Mouse (Mus musculus) liver, embryonic 13.5 days (tissue): ENCODE results near the gene Tbc1d17. TPM values are rescaled to one million over a fixed set of nuclear protein-coding genes. Genes with fewer than 3 reads are reported as not detected.

Experiments used
- ATAC-seq: fragments of 200-750 bp; cut with Nextera tagmentation; 2 replicates; pipeline ENCODE4 v1.8.0; 2017; ENCODE audit warnings: low read depth, mild to moderate bottlenecking, moderate number of reproducible peaks, moderate library complexity
- DNase-seq: peaks from one replicate; pipeline ENCODE4 v3.0.0; 2022
- H3K27ac ChIP-seq: fragments of 300-500 bp; sonication (generic); 2 replicates; pipeline ENCODE4 v1.5.1; 2015; ENCODE audit warnings: moderate library complexity, mild to moderate bottlenecking, inconsistent platforms
- H3K27me3 ChIP-seq: fragments of 300-500 bp; sonication (generic); 2 replicates; pipeline ENCODE4 v1.6.1; 2015; ENCODE audit warnings: mild to moderate bottlenecking, inconsistent platforms
- H3K36me3 ChIP-seq: fragments of 300-500 bp; sonication (generic); 2 replicates; pipeline ENCODE4 v1.6.1; 2015; ENCODE audit warnings: mild to moderate bottlenecking, inconsistent platforms
- H3K4me1 ChIP-seq: fragments of 300-500 bp; sonication (generic); replicated peaks from 2 replicates; pipeline ENCODE4 v1.6.1; 2015; ENCODE audit warnings: inconsistent platforms
- H3K4me2 ChIP-seq: fragments of 300-500 bp; sonication (generic); 2 replicates; pipeline ENCODE4 v1.6.1; 2015; ENCODE audit warnings: inconsistent platforms, mild to moderate bottlenecking, moderate library complexity
- H3K4me3 ChIP-seq: fragments of 300-500 bp; sonication (generic); replicated peaks from 2 replicates; pipeline ENCODE4 v1.5.1; 2015; ENCODE audit warnings: mild to moderate bottlenecking, inconsistent platforms
- H3K9ac ChIP-seq: fragments of 300-500 bp; sonication (generic); 2 replicates; pipeline ENCODE4 v1.6.1; 2015; ENCODE audit warnings: mild to moderate bottlenecking, inconsistent platforms
- H3K9me3 ChIP-seq: fragments of 300-500 bp; sonication (generic); replicated peaks from 2 replicates; pipeline ENCODE4 v1.6.1; 2016; ENCODE audit warnings: inconsistent platforms
- WGBS: fragments of 180-500 bp; shearing (Covaris S2); methylation state at CpG from one replicate; pipeline ENCODE4 v1.1.7; 2015; ENCODE audit not compliant: insufficient replicate concordance; 5-methylcytosine and 5-hydroxymethylcytosine counted together
- polyA plus RNA-seq: library from polyadenylated mRNA; unstranded; fragments of >200 nt; fragmentation: Nextera tagmentation; extraction: Ambion mirVana; gene quantifications from 2 replicates; pipeline ENCODE4 v1.2.1, GENCODE M21; 2015

The Tbc1d17 gene
- polyA plus RNA-seq, 1 experiment from 2014 or later = 29.0 TPM

DNA sequence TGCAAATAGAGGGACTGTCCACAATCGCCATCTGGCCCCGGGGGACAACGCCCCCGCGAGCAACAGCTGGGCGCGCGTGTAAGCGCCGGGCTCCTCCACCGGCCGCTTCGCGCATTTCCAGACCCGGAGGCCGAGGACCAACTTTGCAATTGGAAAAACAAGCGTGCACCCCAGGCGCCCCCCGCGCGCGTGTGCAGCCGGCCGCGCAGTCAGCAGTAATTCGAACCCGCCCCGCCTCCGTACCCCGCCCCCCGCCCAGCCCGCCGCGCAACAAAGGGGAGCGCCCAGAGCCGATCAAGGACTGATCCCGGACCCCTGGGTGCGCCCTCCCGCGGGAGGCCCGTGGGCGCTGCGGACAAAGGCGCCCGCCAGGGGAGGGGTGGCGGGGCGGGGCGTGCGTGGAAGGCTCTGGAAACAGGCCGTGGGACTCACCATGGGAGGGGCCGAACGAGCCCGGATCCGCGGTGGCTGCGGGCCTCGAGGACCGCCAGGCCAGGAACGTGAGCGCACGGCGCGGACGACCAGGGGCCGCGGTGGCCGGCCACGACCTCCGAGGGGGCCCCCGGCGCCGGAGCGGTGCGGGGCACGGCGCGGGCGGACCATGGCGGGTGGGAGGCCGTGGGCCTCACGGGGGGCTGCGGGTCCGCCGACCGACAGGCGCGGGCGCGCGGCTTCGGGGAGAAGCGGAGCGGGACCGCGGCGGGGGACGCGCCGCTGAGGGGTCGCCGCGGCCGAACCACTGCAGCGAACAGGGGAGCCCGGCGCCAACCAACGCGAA, 20.2 kb upstream of the Tbc1d17 start:
- no peaks in the 10 kb centered on the region for H3K9me3 ChIP-seq
- DNase-seq (peak; percentile 48), ATAC-seq (peak; percentile 35)
- under 1% methylated on average over 108 of the region's 108 CpGs for WGBS
- peak overlapping the region; percentile 89 for H3K9ac ChIP-seq
- H3K27me3 ChIP-seq = no peaks in the 10 kb centered on the region
- peaks cover 19% of the 10 kb centered on the region for H3K36me3 ChIP-seq
- H3K4me3 ChIP-seq = peak overlapping the region; percentile 80
- H3K4me1 ChIP-seq = peaks cover 71% of the 10 kb centered on the region
- peak overlapping the region; percentile 98 for H3K4me2 ChIP-seq
- peak overlapping the region; percentile 94 for H3K27ac ChIP-seq

DNA sequence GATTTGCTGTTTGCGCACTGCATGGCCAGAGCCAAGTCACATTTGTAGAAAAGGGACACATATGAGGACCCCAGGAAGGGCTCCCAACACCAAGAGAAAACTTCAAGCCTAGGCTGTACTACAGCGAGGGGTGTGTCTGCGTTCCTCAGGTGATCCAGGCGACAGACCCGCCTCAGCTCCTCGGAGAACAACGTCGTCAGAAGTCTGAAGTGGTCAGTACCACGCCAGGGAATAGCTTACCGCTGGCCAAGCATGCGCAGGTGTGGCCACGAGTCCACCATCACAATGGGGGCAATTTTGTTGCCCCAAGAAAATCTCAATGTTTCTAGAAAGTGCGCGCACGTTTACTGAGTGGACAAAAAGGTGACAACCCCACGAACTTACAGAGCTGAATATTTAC, 19.6 kb upstream of the Tbc1d17 start:
- 17% methylated on average over 16 of the region's 16 CpGs for WGBS
- Histone ChIP-seq H3K9ac (peak overlapping the region; percentile 89), H3K36me3 (peaks cover 26% of the 10 kb centered on the region), H3K4me3 (peak overlapping the region; percentile 80), H3K9me3 (no peaks in the 10 kb centered on the region), H3K27ac (peak overlapping the region; percentile 94; the same call in 1 of the 2 replicates), H3K4me1 (peaks cover 69% of the 10 kb centered on the region), H3K4me2 (peak overlapping the region; percentile 98), H3K27me3 (no peaks in the 10 kb centered on the region)
- ATAC-seq (no peak), DNase-seq (no peak)

DNA sequence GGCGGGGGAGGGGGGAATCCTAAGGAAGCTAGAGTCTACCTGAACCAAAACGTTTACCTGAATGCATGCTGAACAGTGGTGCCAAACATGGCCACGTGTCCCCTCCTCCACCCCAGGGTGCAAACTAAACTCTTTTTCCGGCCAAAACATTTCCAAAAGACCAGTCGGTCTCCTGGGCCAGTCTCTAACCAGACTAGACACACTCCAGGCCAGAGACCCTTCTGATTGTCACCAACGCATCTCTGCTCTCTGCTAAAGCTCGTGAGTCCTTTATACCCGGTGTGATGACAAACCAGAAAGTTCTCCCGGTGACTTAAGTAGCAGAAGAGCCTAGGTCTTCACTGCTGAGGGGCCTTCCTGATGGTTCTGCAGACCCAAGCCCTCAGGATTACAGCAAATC, 18.9 kb upstream of the Tbc1d17 start:
- H3K4me3 ChIP-seq = peak overlapping the region; percentile 80
- no peak overlapping the region for H3K27ac ChIP-seq
- no peaks in the 10 kb centered on the region for H3K9me3 ChIP-seq
- no peaks in the 10 kb centered on the region for H3K27me3 ChIP-seq
- ATAC-seq = no peak
- H3K9ac ChIP-seq = peak overlapping the region; percentile 89
- 59% methylated on average over 9 of the region's 9 CpGs for WGBS
- H3K36me3 ChIP-seq = peaks cover 33% of the 10 kb centered on the region
- H3K4me2 ChIP-seq = peak overlapping the region; percentile 98
- H3K4me1 ChIP-seq = peaks cover 63% of the 10 kb centered on the region
- DNase-seq = no peak

DNA sequence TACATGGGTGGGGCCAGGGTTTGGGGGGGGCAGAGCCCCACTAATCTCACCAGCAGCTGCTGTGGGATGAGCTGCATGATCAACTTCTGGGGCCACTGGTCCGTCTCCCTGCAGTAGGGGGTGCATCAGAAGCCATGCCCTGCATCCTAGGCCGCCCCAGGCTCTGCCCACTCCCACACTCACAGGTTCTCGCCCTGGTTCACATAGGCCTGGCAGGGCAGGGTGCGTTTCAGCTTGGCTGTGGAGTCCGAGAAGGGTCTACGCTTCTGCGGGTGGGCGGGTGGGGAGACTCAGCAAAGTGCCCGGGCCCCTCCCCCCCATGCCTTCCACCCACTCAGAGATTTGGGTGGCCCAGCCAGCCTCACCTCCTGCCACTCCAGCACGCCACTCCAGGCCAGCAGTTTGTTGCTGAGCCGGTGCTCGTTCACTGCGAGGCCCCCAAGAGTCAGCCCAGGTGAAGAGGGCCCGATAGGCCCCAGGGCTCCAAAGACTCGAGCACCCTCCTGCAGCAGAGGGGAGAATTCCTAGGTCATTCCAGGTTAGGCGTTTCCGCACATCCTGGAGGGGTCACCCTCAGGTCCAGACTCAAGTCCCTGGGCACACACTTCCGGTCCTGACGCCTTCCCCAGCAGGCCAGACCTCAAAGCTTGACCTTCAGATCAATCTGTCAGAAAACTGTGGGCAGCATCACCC, 18.3 kb upstream of the Tbc1d17 start:
- Histone ChIP-seq H3K4me1 (peaks cover 59% of the 10 kb centered on the region), H3K4me2 (peak overlapping the region; percentile 98), H3K36me3 (peaks cover 39% of the 10 kb centered on the region), H3K9me3 (no peaks in the 10 kb centered on the region), H3K27ac (0 out of 2 replicates have a peak overlapping the region, but pooled peaks have one; percentile 29), H3K9ac (peak overlapping the region; percentile 34), H3K27me3 (no peaks in the 10 kb centered on the region), H3K4me3 (peak overlapping the region; percentile 80; the same call in 1 of the 2 replicates)
- ATAC-seq = no peak
- DNase-seq = no peak
- 73% methylated on average over 19 of the region's 19 CpGs for WGBS

DNA sequence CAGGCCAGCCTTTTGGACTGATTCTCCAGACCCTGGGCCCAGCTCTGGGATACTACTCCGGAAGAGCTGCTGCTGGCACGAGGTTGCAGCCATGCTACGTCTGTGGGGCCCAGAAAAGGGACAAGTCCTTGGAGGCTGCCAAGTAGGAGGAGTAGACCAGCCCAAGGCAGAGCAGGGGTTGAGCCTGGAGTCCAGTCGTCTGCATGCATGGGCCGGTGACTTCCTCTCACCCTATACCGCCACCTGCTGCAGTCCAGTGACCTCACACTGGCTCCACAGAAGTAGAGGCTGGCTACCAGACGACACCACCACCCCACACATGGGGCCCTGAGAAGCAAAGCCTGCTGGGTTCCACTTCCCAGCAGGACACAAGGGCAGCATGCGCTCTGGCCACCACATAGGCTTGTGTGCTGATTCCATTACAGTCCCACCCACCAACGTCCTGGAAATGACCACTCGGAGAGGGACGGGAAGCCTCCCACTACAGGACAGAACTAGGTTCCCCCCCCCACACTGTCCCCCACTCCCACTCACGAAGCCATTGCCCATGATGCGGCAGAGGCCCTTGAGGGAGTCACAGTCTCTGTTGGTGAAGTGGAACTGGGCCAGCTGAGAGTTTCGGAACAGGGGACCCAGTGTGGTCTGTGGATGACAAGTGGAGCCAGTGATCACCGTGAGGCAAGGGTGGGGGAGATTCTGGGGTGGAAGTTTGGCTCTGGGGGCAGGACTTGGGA, 17.6 kb upstream of the Tbc1d17 start:
- no peak for ATAC-seq
- Histone ChIP-seq H3K4me2 (peak overlapping the region; percentile 98), H3K36me3 (peaks cover 46% of the 10 kb centered on the region), H3K9me3 (no peaks in the 10 kb centered on the region), H3K27me3 (no peaks in the 10 kb centered on the region), H3K4me3 (no peak overlapping the region), H3K27ac (peak overlapping the region; percentile 57), H3K4me1 (peaks cover 60% of the 10 kb centered on the region), H3K9ac (peak overlapping the region; percentile 34; the same call in 1 of the 2 replicates)
- WGBS = 57% methylated on average over 15 of the region's 15 CpGs
- DNase-seq = no peak

DNA sequence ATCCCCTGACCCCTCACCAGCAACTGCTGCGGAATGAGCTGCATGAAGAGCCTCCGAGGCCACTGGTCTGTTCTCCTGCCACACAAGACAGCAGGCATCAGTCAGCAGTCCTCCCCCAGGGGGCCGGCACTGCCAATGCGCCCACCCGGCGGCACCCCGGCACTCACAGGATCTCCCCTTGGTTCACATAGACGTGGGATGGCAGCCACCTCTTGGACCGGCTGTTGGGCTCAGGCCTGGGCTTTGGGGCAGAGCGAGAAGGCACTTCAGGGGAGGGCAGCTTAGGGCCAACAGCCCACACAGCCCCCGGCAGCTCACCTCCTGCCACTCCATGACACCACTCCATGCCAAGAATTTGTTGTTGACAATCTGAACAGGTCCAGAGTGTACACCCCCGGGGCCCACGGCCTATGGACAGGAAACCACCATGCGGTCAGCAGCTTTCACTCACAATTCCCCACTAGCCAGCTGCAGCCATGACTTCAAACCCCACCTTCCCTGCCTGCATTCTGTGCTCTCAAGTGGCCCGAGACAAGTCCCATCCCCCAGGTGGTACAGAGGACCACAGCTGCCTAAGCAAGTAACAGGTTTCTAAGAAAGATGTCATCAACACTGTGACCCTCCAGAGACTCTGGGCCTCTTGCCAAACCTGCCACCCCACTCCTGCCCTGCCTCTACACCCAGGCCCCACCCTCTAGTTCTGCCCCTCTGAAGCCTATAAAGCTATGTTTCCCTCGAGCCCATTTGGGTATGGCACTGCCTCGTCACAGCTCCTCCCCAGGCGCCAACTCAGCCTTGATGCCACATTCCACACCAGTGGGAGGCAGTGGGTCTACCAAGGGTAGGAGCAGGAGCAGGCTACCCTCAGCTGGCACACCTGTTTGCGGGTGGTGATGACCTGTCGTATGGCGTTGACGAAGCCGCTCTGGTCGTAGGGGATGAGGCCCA, 16.0 kb upstream of the Tbc1d17 start:
- no peak overlapping the region for H3K4me2 ChIP-seq
- 71% methylated on average over 24 of the region's 24 CpGs for WGBS
- H3K27me3 ChIP-seq = no peaks in the 10 kb centered on the region
- H3K9ac ChIP-seq = no peak overlapping the region
- no peak overlapping the region for H3K4me3 ChIP-seq
- H3K9me3 ChIP-seq = no peaks in the 10 kb centered on the region
- DNase-seq (no peak), ATAC-seq (no peak)
- peaks cover 53% of the 10 kb centered on the region for H3K36me3 ChIP-seq
- no peak overlapping the region for H3K27ac ChIP-seq
- peaks cover 66% of the 10 kb centered on the region for H3K4me1 ChIP-seq

DNA sequence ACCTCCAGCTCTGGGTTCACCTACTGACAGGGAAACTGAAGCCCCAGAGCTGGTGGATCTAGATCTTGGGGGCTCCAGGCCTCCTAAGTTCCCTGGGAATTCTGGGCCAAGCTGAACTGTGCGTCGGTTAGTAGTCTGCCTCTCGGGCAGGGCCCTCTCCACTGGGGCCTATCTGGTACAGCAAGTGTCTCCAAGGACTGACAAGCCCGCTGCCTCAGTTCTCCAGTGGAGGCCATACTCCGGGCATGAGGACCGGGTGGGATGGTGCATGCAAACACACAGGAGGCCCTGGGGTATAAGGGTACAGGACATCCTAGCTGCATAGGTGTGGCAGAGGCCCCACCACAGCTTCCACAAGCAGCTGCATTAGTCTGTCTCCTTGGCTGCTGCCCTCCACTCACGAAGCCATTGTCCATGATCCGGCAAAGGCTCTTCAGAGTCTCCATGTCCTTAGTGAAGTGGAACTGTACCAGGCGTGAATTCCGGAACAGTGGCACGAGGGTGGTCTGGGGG, 15.2 kb upstream of the Tbc1d17 start:
- WGBS = 82% methylated on average over 11 of the region's 11 CpGs
- Histone ChIP-seq H3K9me3 (no peaks in the 10 kb centered on the region), H3K27me3 (no peaks in the 10 kb centered on the region), H3K4me1 (peaks cover 68% of the 10 kb centered on the region), H3K4me2 (no peak overlapping the region), H3K9ac (no peak overlapping the region), H3K36me3 (peaks cover 61% of the 10 kb centered on the region), H3K4me3 (no peak overlapping the region), H3K27ac (no peak overlapping the region)
- ATAC-seq = no peak
- DNase-seq = no peak

DNA sequence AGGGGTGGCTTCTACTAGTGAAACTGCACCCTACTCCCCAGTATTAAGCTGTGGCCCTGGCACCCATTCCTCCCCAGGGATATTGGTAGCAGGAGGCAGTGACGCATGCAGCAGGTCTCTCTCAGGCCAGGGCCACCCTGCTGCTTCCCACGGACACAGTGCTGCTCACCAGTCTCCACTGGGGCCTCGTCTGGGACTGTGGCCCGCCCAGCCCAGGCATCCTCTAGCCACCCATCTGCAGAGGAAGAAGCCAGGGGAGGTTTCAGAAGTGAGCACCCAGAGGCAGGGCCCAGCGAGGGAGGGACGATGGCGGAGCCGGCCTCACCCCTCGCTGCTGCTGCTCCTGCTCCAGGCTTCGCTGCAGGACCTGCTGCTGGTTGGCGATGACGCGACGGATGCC, 14.3 kb upstream of the Tbc1d17 start:
- ATAC-seq (no peak), DNase-seq (no peak)
- Histone ChIP-seq H3K27ac (no peak overlapping the region), H3K9me3 (no peaks in the 10 kb centered on the region), H3K4me1 (peaks cover 68% of the 10 kb centered on the region), H3K27me3 (no peaks in the 10 kb centered on the region), H3K4me2 (no peak overlapping the region), H3K9ac (no peak overlapping the region), H3K36me3 (peaks cover 61% of the 10 kb centered on the region), H3K4me3 (no peak overlapping the region)
- 93% methylated on average over 14 of the region's 14 CpGs for WGBS

DNA sequence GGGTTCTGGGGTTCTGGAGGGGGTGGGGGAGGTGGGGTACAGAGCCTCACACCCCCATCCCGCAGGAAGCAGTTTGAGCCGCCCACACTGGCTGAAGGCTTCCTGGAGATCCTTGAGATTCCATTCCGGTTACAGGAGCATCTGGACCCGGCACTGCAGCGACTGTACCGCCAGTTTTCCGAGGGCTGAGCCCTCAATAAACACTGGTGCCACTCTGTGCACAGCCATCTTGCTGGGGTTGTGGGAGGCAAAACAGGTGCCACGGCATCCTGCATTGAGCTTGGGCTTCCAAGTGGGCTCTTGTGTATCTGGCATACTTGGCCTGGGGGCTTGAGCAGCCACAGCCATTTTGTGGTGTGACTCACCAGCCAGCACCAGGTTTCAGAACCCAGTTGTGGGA, 13.6 kb upstream of the Tbc1d17 start:
- Histone ChIP-seq H3K4me1 (peaks cover 68% of the 10 kb centered on the region), H3K4me3 (no peak overlapping the region), H3K27me3 (no peaks in the 10 kb centered on the region), H3K4me2 (no peak overlapping the region), H3K9me3 (no peaks in the 10 kb centered on the region), H3K27ac (no peak overlapping the region), H3K36me3 (peaks cover 61% of the 10 kb centered on the region), H3K9ac (no peak overlapping the region)
- 83% methylated on average over 8 of the region's 8 CpGs for WGBS
- ATAC-seq (no peak), DNase-seq (no peak)

DNA sequence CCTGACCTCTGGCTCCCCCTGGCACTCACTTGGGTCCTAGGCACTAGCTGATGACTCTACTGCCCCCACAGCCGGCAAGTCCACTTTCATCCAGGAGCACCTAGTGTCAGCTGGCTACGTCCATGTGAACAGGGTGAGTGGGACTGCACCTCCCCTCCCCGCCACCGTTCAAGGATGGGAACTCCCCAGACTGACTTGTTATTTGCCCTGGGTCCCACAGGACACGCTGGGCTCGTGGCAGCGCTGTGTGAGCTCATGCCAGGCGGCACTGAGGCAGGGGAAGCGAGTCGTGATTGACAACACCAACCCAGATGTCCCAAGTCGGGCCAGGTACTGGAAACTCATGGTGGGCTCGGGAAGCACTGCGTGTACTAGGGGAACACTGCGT, 12.5 kb upstream of the Tbc1d17 start:
- no peaks in the 10 kb centered on the region for H3K27me3 ChIP-seq
- H3K9ac ChIP-seq = no peak overlapping the region
- no peak overlapping the region for H3K4me3 ChIP-seq
- DNase-seq (no peak), ATAC-seq (no peak)
- H3K36me3 ChIP-seq = peaks cover 60% of the 10 kb centered on the region
- H3K27ac ChIP-seq = no peak overlapping the region
- H3K9me3 ChIP-seq = no peaks in the 10 kb centered on the region
- peaks cover 63% of the 10 kb centered on the region for H3K4me1 ChIP-seq
- H3K4me2 ChIP-seq = no peak overlapping the region
- WGBS = 86% methylated on average over 14 of the region's 14 CpGs
